ENCODE assay signal across 35 mouse cellular contexts in the genomic region with DNA sequence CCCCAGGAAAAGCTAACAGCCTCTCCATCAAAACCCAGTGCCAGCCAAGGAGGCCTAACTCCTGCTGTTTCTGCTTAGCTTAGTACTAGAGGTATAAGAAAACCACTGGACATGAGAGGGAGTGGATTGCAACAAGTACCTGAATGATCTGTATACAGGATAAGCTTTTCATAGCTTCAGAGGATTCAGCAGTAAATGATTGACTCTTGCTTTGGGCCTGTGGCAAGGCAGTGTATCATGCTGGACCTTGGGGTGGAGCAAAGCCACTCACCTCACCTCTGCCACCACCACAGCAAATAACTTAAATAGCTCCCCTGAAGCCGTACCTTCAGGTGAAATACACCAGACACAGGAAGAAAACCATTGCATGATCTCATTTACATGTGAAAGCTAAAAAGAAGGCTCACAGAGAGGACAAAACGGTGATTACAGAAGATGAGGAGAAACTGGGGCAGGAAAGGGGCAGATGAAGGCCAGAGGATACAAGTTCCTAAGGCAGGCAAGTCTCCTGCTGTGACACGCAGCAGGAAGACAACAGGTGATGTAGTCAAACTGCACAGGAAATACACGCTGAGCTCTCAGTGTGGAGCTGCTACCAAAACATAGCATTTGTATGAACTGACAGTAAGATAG. TPM values are rescaled to one million over a fixed set of nuclear protein-coding genes. Genes with fewer than 3 reads are reported as not detected.
DNase-seq lines count a peak whose midpoint lies in the region; ATAC-seq and TF ChIP-seq lines count a peak whose summit lies in the region.
"Had no signal": no experiment of that assay in that cellular context is flagged by ENCODE, and none has a peak within 500 bp of the region (broad histone marks: within the 10 kb centered on the region; RNA-seq: fewer than 3 reads in every experiment).

No protein-coding gene starts in this region.

- WGBS in kidney, embryonic 16.5 days, result 62% methylated on average over 4 of the region's 4 CpGs
- WGBS in liver, postnatal 0 days (ENCODE audit: insufficient replicate concordance), result 46% methylated on average over 4 of the region's 4 CpGs

- no peaks in the 10 kb centered on the region for H3K36me3 ChIP-seq in kidney, embryonic 16.5 days (ENCODE audit: insufficient read depth, low read length)
- no peaks in the 10 kb centered on the region for H3K36me3 ChIP-seq in liver, postnatal 0 days (replicated peaks; ENCODE audit: insufficient read depth, low read length)
- H3K36me3 ChIP-seq in ES-E14 (ENCODE audit: control insufficient read depth, insufficient read depth, low read length, poor library complexity, severe bottlenecking), result no peaks in the 10 kb centered on the region
- H3K36me3 ChIP-seq: embryonic facial prominence, embryonic 10.5 days; embryonic facial prominence, embryonic 15.5 days; forebrain, embryonic 12.5 days; heart, embryonic 13.5 days; hindbrain, embryonic 10.5 days; hindbrain, embryonic 15.5 days; limb, embryonic 10.5 days; limb, embryonic 15.5 days had no signal

- ATAC-seq in kidney, embryonic 16.5 days (ENCODE audit: low FRiP score, low TSS enrichment), result peak; percentile 37; the same call in 1 of the 2 replicates
- ATAC-seq in liver, postnatal 0 days, result peak; percentile 75
- ATAC-seq: activated CD4-positive, CD25-positive, alpha-beta regulatory T cell, adult 4 months; forebrain, postnatal 0 days; inflammation-experienced regulatory T-cells, adult 6 months; Patski had no signal

- TF ChIP-seq EP300 in liver, postnatal 0 days (IDR thresholded peaks at IDR 0.05; ENCODE audit: low read depth), result no peak

- no peak for TF ChIP-seq CTCF in liver, postnatal 0 days (IDR thresholded peaks at IDR 0.05; ENCODE audit: low read depth)

- no peak for DNase-seq in kidney, adult 11 months
- DNase-seq in liver, postnatal 0 days, result no peak
- DNase-seq in liver (no peak), ES-E14 (ENCODE audit: low read depth, low spot score) (no peak), ZHBTc4 (ENCODE audit: low read depth, low spot score) (peak; percentile 90)
- no peak for DNase-seq in heart, postnatal 4 days
- DNase-seq: adrenal gland, adult 2 months; adrenal gland, postnatal 36 days; B cell, adult 2 months; cerebellum, adult 8-10 months; cerebellum, postnatal 25 days; forebrain, postnatal 0 days; gastrocnemius, postnatal 10 days; heart, postnatal 10 days; layer of hippocampus, postnatal 36 days; lung, adult 2 months; lung, postnatal 10 days; midbrain, embryonic 14.5 days; spleen, adult 18-20 months; thymus, adult 2 months; thymus, postnatal 36 days had no signal

- H3K27me3 ChIP-seq in kidney, embryonic 16.5 days (ENCODE audit: insufficient read depth, low read length), result no peaks in the 10 kb centered on the region
- H3K27me3 ChIP-seq in liver, postnatal 0 days (ENCODE audit: insufficient read depth, low read length), result no peaks in the 10 kb centered on the region
- H3K27me3 ChIP-seq: embryonic facial prominence, embryonic 15.5 days; forebrain, embryonic 12.5 days; heart, embryonic 13.5 days; hindbrain, embryonic 15.5 days; limb, embryonic 15.5 days; Patski had no signal

- H3K4me1 ChIP-seq in kidney, embryonic 16.5 days (ENCODE audit: insufficient read depth, low read length), result peaks cover 24% of the 10 kb centered on the region
- peaks cover 3% of the 10 kb centered on the region; the same call in 1 of the 2 replicates for H3K4me1 ChIP-seq in liver, postnatal 0 days (ENCODE audit: insufficient read depth)
- H3K4me1 ChIP-seq in ES-E14 (ENCODE audit: control insufficient read depth in 2 of 2, insufficient read depth in 2 of 2, low read length in 2 of 2, poor library complexity in 1 of 2), result peaks cover 4 to 28% of the 10 kb centered on the region in 2 experiments; a peak in 3 of 4 replicates
- H3K4me1 ChIP-seq: embryonic facial prominence, embryonic 15.5 days had no signal

- H3K4me3 ChIP-seq in kidney, embryonic 16.5 days (ENCODE audit: low read length), result no peak overlapping the region
- no peak overlapping the region for H3K4me3 ChIP-seq in liver, postnatal 0 days (ENCODE audit: low read depth, low read length)
- H3K4me3 ChIP-seq in ES-E14 (ENCODE audit: insufficient read depth in 1 of 2, low read depth in 1 of 2, low read length in 2 of 2, poor library complexity in 1 of 2, severe bottlenecking in 1 of 2), result no peak overlapping the region
- H3K4me3 ChIP-seq: embryonic facial prominence, embryonic 10.5 days; embryonic facial prominence, embryonic 15.5 days; forebrain, embryonic 12.5 days; heart, embryonic 13.5 days; hindbrain, embryonic 10.5 days; hindbrain, embryonic 15.5 days; limb, embryonic 10.5 days; limb, embryonic 15.5 days had no signal

- no peak overlapping the region for H3K27ac ChIP-seq in kidney, embryonic 16.5 days (ENCODE audit: low read length)
- peak overlapping the region; percentile 22 for H3K27ac ChIP-seq in liver, postnatal 0 days (ENCODE audit: low read depth)
- H3K27ac ChIP-seq in ES-E14 (ENCODE audit: insufficient read depth, low read depth, low read length, poor library complexity, severe bottlenecking), result peak overlapping the region; percentile 7; the same call in 1 of the 2 replicates
- H3K27ac ChIP-seq: embryonic facial prominence, embryonic 10.5 days; embryonic facial prominence, embryonic 15.5 days; forebrain, embryonic 12.5 days; heart, embryonic 13.5 days; hindbrain, embryonic 10.5 days; hindbrain, embryonic 15.5 days; limb, embryonic 10.5 days; limb, embryonic 15.5 days; macrophage had no signal

- in situ Hi-C loops in ES-E14 (cut with MboI; ENCODE audit: low sequenced_read_pairs in 2 of 2, unreplicated experiment in 2 of 2), result no loop called here

- H3K9me3 ChIP-seq in kidney, embryonic 16.5 days (ENCODE audit: low read length), result no peaks in the 10 kb centered on the region
- no peaks in the 10 kb centered on the region for H3K9me3 ChIP-seq in liver, postnatal 0 days (ENCODE audit: low read length)
- no peaks in the 10 kb centered on the region for H3K9me3 ChIP-seq in ES-E14 (ENCODE audit: control insufficient read depth, insufficient read depth, low read depth, low read length)
- H3K9me3 ChIP-seq: embryonic facial prominence, embryonic 10.5 days; embryonic facial prominence, embryonic 15.5 days; forebrain, embryonic 12.5 days; heart, embryonic 13.5 days; hindbrain, embryonic 10.5 days; hindbrain, embryonic 15.5 days; limb, embryonic 10.5 days; limb, embryonic 15.5 days had no signal

- H3K4me2 ChIP-seq in kidney, embryonic 16.5 days (replicated peaks; ENCODE audit: low read depth, low read length), result no peak overlapping the region
- no peak overlapping the region for H3K4me2 ChIP-seq in liver, postnatal 0 days (ENCODE audit: low read depth, low read length)
- H3K4me2 ChIP-seq: embryonic facial prominence, embryonic 15.5 days; forebrain, embryonic 12.5 days; heart, embryonic 13.5 days; hindbrain, embryonic 15.5 days; limb, embryonic 15.5 days had no signal

- H3K9ac ChIP-seq in kidney, embryonic 16.5 days (replicated peaks; ENCODE audit: low read length), result no peak overlapping the region
- no peak overlapping the region for H3K9ac ChIP-seq in liver, postnatal 0 days (replicated peaks)
- no peak overlapping the region for H3K9ac ChIP-seq in ES-E14 (ENCODE audit: insufficient read depth, low read depth, low read length, poor library complexity, severe bottlenecking)
- H3K9ac ChIP-seq: embryonic facial prominence, embryonic 15.5 days; forebrain, embryonic 12.5 days; forebrain, postnatal 0 days; heart, embryonic 13.5 days; hindbrain, embryonic 15.5 days; limb, embryonic 15.5 days had no signal

TF ChIP-seq in ES-E14, 5 proteins besides CTCF, POLR2A, EP300 and RAD21:
- TF ChIP-seq ZNF384 (IDR thresholded peaks at IDR 0.05; ENCODE audit: low read depth, low read length) (no peak), ZC3H11A (IDR thresholded peaks at IDR 0.05; ENCODE audit: borderline replicate concordance, low read depth, low read length) (no peak), MAFK (IDR thresholded peaks at IDR 0.05; ENCODE audit: insufficient read depth, low read depth, low read length) (no peak), CHD2 (IDR thresholded peaks at IDR 0.05; ENCODE audit: low read depth, low read length) (no peak), HCFC1 (IDR thresholded peaks at IDR 0.05; ENCODE audit: borderline replicate concordance, insufficient read depth, low read length) (no peak)

RNA-seq across cellular contexts. Expression of a gene that starts 43.6 kb away (rescaled TPM):
- 37.9 and 39.5 TPM in 2 replicates for polyA plus RNA-seq in kidney, embryonic 16.5 days (2015; fragmentation: Nextera tagmentation; extraction: Ambion mirVana)
- polyA plus RNA-seq in liver, postnatal 0 days (2015; fragmentation: Nextera tagmentation; extraction: Ambion mirVana), result 12.0 and 13.8 TPM in 2 replicates
- total RNA-seq in ES-E14 (2012; rRNA removed), result 15.5 and 21.0 TPM in 2 replicates
- 10 to 100 TPM; 32.9 to 37.3 TPM for total RNA-seq in heart, postnatal 4 days (2021)
- total RNA-seq: MEL had no signal
